Mouse (Mus musculus): ENCODE data around the gene Plau. TPM values are rescaled to one million over a fixed set of nuclear protein-coding genes. Genes with fewer than 3 reads are reported as not detected.

Gene Plau
- polyA plus RNA-seq, 1 experiment from 2014 or later, result 0.46 TPM

- Histone ChIP-seq H3K4me3 (no peak overlapping the region), H3K36me3 (no peaks in the 10 kb centered on the region), H3K27ac (no peak overlapping the region), H3K9me3 (replicated peaks) (no peaks in the 10 kb centered on the region), H3K9ac (no peak overlapping the region), H3K27me3 (peaks cover 5% of the 10 kb centered on the region; the same call in 1 of the 2 replicates), H3K4me2 (replicated peaks) (no peak overlapping the region), H3K4me1 (peaks cover 6% of the 10 kb centered on the region)
- ATAC-seq (ENCODE audit: low FRiP score), result no peak
- 74% methylated on average over 7 of the region's 7 CpGs for WGBS
These were observed 2.3 kb upstream of the Plau start for GRCm38 (mm10) chr14:20834136-20834535.

DNA sequence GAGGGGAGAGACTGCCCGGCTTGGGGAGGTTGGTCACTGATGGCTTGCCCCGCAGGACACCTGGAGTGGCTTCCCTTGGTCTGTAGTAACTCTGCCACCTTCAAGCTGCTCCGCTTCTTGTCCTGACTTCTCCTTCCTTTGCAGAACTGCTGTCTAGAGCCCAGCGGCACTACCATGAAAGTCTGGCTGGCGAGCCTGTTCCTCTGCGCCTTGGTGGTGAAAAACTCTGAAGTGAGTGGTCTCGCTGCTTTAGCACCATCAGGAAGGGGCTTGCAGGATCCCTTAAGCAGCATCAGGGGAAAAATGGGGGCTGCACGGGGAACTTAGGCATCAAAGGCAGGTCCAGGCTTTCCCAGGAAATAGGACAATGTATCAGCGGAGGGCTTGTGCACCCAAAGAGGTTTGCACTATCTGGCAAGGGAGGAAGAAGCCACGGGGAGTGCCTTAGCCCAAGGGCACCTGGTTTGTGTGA lies 481 bp downstream of the Plau start:
- no peak overlapping the region for H3K27ac ChIP-seq
- no peaks in the 10 kb centered on the region for H3K9me3 ChIP-seq (replicated peaks)
- H3K4me1 ChIP-seq, result peaks cover 6% of the 10 kb centered on the region
- H3K36me3 ChIP-seq, result no peaks in the 10 kb centered on the region
- ATAC-seq (ENCODE audit: low FRiP score), result no peak; the same call in 1 of the 2 replicates
- H3K9ac ChIP-seq, result peak overlapping the region; percentile 73
- WGBS, result 5% methylated on average over 10 of the region's 10 CpGs
- peaks cover 5% of the 10 kb centered on the region; the same call in 1 of the 2 replicates for H3K27me3 ChIP-seq
- H3K4me3 ChIP-seq, result peak overlapping the region; percentile 48
- peak overlapping the region; percentile 94 for H3K4me2 ChIP-seq (replicated peaks)

- whole genome bisulfite sequencing, result 75% methylated on average over 7 of the region's 7 CpGs
- H3K4me1 ChIP-seq, result peaks cover 6% of the 10 kb centered on the region
- H3K4me2 ChIP-seq (replicated peaks), result no peak overlapping the region
- H3K9me3 ChIP-seq (replicated peaks), result no peaks in the 10 kb centered on the region
- ATAC-seq (ENCODE audit: low FRiP score), result no peak
- peaks cover 5% of the 10 kb centered on the region; the same call in 1 of the 2 replicates for H3K27me3 ChIP-seq
- no peak overlapping the region for H3K4me3 ChIP-seq
- no peak overlapping the region for H3K27ac ChIP-seq
- H3K9ac ChIP-seq, result no peak overlapping the region
- H3K36me3 ChIP-seq, result no peaks in the 10 kb centered on the region
These were observed 1.2 kb downstream of the Plau start for GRCm38 (mm10) chr14:20837681-20838080.

DNA sequence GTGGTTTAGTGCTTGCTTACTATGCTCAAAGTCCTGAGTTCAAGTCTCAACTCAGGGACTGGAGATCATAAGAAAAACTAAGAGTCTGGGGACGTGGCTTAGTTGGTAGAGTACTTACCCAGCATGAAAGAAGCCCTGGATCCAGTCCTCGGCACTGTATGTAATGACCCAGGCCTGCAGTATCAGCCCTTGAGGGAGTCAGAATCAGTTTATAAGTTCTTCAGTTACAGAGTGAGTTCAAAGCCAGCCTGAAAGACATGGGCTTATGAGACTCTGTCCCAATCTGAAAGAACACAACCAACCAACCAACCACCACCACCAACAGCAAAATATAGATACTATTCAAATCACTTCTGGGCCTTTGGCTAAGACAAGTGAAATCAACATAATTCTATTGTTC lies 5.1 kb downstream of the Plau start:
- Histone ChIP-seq H3K9me3 (replicated peaks) (no peaks in the 10 kb centered on the region), H3K27ac (no peak overlapping the region), H3K36me3 (no peaks in the 10 kb centered on the region), H3K27me3 (peaks cover 5% of the 10 kb centered on the region; the same call in 1 of the 2 replicates), H3K9ac (no peak overlapping the region), H3K4me3 (no peak overlapping the region), H3K4me2 (replicated peaks) (no peak overlapping the region), H3K4me1 (peaks cover 6% of the 10 kb centered on the region)
- WGBS, result 89% methylated on average over 2 of the region's 2 CpGs
- no peak for ATAC-seq (ENCODE audit: low FRiP score)

- no peaks in the 10 kb centered on the region for H3K36me3 ChIP-seq
- no peak overlapping the region for H3K27ac ChIP-seq
- 86% methylated on average over 3 of the region's 3 CpGs for WGBS
- H3K27me3 ChIP-seq, result peaks cover 3% of the 10 kb centered on the region; the same call in 1 of the 2 replicates
- H3K9me3 ChIP-seq (replicated peaks), result no peaks in the 10 kb centered on the region
- no peak overlapping the region for H3K9ac ChIP-seq
- H3K4me3 ChIP-seq, result no peak overlapping the region
- no peaks in the 10 kb centered on the region for H3K4me1 ChIP-seq
- H3K4me2 ChIP-seq (replicated peaks), result no peak overlapping the region
- no peak for ATAC-seq (ENCODE audit: low FRiP score)
These were observed 6.2 kb downstream of the Plau start for GRCm38 (mm10) chr14:20842629-20843028.

DNA sequence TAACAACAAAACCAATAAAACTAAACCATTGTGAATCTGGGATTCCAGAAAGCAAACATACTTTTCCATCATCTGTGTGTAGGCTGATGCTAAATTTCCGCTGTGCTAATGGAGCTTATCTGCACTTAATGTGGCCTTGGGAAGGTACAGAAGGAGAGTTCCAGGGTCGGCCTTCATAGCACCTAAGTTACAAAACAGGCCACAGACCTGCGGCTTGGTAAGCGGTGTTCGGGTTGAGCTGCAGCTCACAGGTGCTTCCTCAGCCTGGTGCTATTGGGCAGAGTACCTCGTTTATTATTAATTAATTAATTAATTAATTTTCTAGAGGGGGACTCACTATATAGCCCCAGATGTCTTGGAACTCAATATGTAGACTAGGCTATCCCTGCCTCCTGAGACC lies 7.7 kb downstream of the Plau start:
- Histone ChIP-seq H3K4me1 (no peaks in the 10 kb centered on the region), H3K9me3 (replicated peaks) (no peaks in the 10 kb centered on the region), H3K27ac (no peak overlapping the region), H3K4me2 (replicated peaks) (no peak overlapping the region), H3K9ac (no peak overlapping the region), H3K4me3 (no peak overlapping the region), H3K36me3 (no peaks in the 10 kb centered on the region), H3K27me3 (no peaks in the 10 kb centered on the region)
- 91% methylated on average over 6 of the region's 6 CpGs for WGBS
- no peak for ATAC-seq (ENCODE audit: low FRiP score)

GRCm38 (mm10) chr14:20844671-20845576 lies 8.5 kb downstream of the Plau start:
- Histone ChIP-seq H3K4me3 (no peak overlapping the region), H3K4me1 (no peaks in the 10 kb centered on the region), H3K9me3 (replicated peaks) (no peaks in the 10 kb centered on the region), H3K4me2 (replicated peaks) (no peak overlapping the region), H3K27ac (no peak overlapping the region), H3K9ac (no peak overlapping the region), H3K36me3 (no peaks in the 10 kb centered on the region), H3K27me3 (no peaks in the 10 kb centered on the region)
- whole genome bisulfite sequencing, result 89% methylated on average over 10 of the region's 10 CpGs
- ATAC-seq (ENCODE audit: low FRiP score), result no peak

- Histone ChIP-seq H3K9me3 (replicated peaks) (no peaks in the 10 kb centered on the region), H3K9ac (no peak overlapping the region), H3K36me3 (no peaks in the 10 kb centered on the region), H3K4me1 (no peaks in the 10 kb centered on the region), H3K4me2 (replicated peaks) (no peak overlapping the region), H3K4me3 (no peak overlapping the region), H3K27me3 (no peaks in the 10 kb centered on the region), H3K27ac (no peak overlapping the region)
- no peak for ATAC-seq (ENCODE audit: low FRiP score)
- 80% methylated on average over 9 of the region's 9 CpGs for WGBS
These were observed 9.2 kb downstream of the Plau start for GRCm38 (mm10) chr14:20845577-20846088.

- H3K9me3 ChIP-seq (replicated peaks), result no peaks in the 10 kb centered on the region
- no peak overlapping the region for H3K9ac ChIP-seq
- no peaks in the 10 kb centered on the region for H3K36me3 ChIP-seq
- H3K27ac ChIP-seq, result no peak overlapping the region
- WGBS, result 81% methylated on average over 7 of the region's 7 CpGs
- H3K27me3 ChIP-seq, result no peaks in the 10 kb centered on the region
- no peak overlapping the region for H3K4me3 ChIP-seq
- H3K4me2 ChIP-seq (replicated peaks), result no peak overlapping the region
- no peaks in the 10 kb centered on the region for H3K4me1 ChIP-seq
- no peak for ATAC-seq (ENCODE audit: low FRiP score)
These were observed 9.8 kb downstream of the Plau start for GRCm38 (mm10) chr14:20846214-20846613.

GRCm38 (mm10) chr14:20847637-20848129 lies 11.2 kb downstream of the Plau start:
- WGBS, result 88% methylated on average over 3 of the region's 3 CpGs

GRCm38 (mm10) chr14:20849753-20850152 lies 13.3 kb downstream of the Plau start:
- Histone ChIP-seq H3K4me1 (no peaks in the 10 kb centered on the region), H3K4me2 (replicated peaks) (no peak overlapping the region), H3K27ac (no peak overlapping the region), H3K4me3 (no peak overlapping the region), H3K9me3 (replicated peaks) (no peaks in the 10 kb centered on the region), H3K9ac (no peak overlapping the region), H3K36me3 (no peaks in the 10 kb centered on the region), H3K27me3 (no peaks in the 10 kb centered on the region)
- 58% methylated on average over 4 of the region's 4 CpGs for WGBS
- no peak for ATAC-seq (ENCODE audit: low FRiP score)

More at GRCm38 (mm10) chr14:20847637-20848129, 11.2 kb downstream of the Plau start:
- Histone ChIP-seq H3K27ac (no peak overlapping the region), H3K4me2 (replicated peaks) (no peak overlapping the region), H3K27me3 (no peaks in the 10 kb centered on the region), H3K36me3 (no peaks in the 10 kb centered on the region), H3K4me1 (no peaks in the 10 kb centered on the region), H3K9me3 (replicated peaks) (no peaks in the 10 kb centered on the region), H3K9ac (no peak overlapping the region), H3K4me3 (no peak overlapping the region)
- ATAC-seq (ENCODE audit: low FRiP score), result no peak

- H3K4me2 ChIP-seq (replicated peaks), result no peak overlapping the region
- no peak overlapping the region for H3K4me3 ChIP-seq
- no peaks in the 10 kb centered on the region for H3K36me3 ChIP-seq
- no peak for ATAC-seq (ENCODE audit: low FRiP score)
- no peaks in the 10 kb centered on the region for H3K4me1 ChIP-seq
- no peaks in the 10 kb centered on the region for H3K9me3 ChIP-seq (replicated peaks)
- no peak overlapping the region for H3K27ac ChIP-seq
- no peaks in the 10 kb centered on the region for H3K27me3 ChIP-seq
- WGBS, result 74% methylated on average over 2 of the region's 2 CpGs
- H3K9ac ChIP-seq, result no peak overlapping the region
These were observed 14.0 kb downstream of the Plau start for GRCm38 (mm10) chr14:20850498-20850897.
